Mouse (Mus musculus) spleen, adult 2 months (tissue): ENCODE measurements at regions not wholly inside any gene's neighbourhood (a gene's known extent, or its start where the extent isn't known, plus 50 kb on each side); places are given as distances from the start of the nearest gene placed in this dataset.

Source experiments
- DNase-seq, 2 experiments: peaks; one replicate each; pipeline versions ENCODE4 v3.0.0 to v3.0.0-alpha.2; 2012 to 2021; ENCODE audit warnings: low spot score in 2 of 2, low read depth in 1 of 2
- H3K27ac ChIP-seq: fragments of 200-500 bp; 2 replicates; pipeline ENCODE4 v1.5.1; 2012; ENCODE audit warnings: low read length, inconsistent platforms; ENCODE audit not compliant: insufficient read depth
- H3K27me3 ChIP-seq: fragments of 200-500 bp; 2 replicates; pipeline ENCODE4 v1.6.1; 2012; ENCODE audit warnings: mild to moderate bottlenecking, moderate library complexity, low read length, inconsistent platforms; ENCODE audit not compliant: control insufficient read depth, insufficient read depth
- H3K36me3 ChIP-seq: fragments of 200-500 bp; 2 replicates; pipeline ENCODE4 v1.6.1; 2012; ENCODE audit warnings: mild to moderate bottlenecking, low read length, inconsistent platforms; ENCODE audit not compliant: control insufficient read depth, insufficient read depth
- H3K4me1 ChIP-seq: fragments of 200-500 bp; 2 replicates; pipeline ENCODE4 v1.6.1; 2011; ENCODE audit warnings: inconsistent platforms; ENCODE audit not compliant: control insufficient read depth, insufficient read depth, insufficient read length
- H3K4me3 ChIP-seq: fragments of 200-500 bp; 2 replicates; pipeline ENCODE4 v1.5.1; 2011; ENCODE audit warnings: mild to moderate bottlenecking, inconsistent platforms; ENCODE audit not compliant: insufficient read depth, insufficient read length; ENCODE audit errors: extremely low read depth
- CTCF ChIP-seq: fragments of 200-500 bp; IDR thresholded peaks from 2 replicates; pipeline ENCODE4 v1.5.1; 2011; ENCODE audit warnings: mild to moderate bottlenecking, inconsistent platforms; ENCODE audit not compliant: insufficient read depth, insufficient read length, insufficient replicate concordance; ENCODE audit errors: extremely low read depth
- POLR2A ChIP-seq: fragments of 200-500 bp; IDR thresholded peaks from 2 replicates; pipeline ENCODE4 v1.6.1; 2011; ENCODE audit warnings: low read depth, low read length, inconsistent platforms
- WGBS: fragments of 180-500 bp; shearing (Covaris S2); methylation state at CpG from one replicate; pipeline ENCODE4 v1.1.7; 2018; 5-methylcytosine and 5-hydroxymethylcytosine counted together

GRCm38 (mm10) chr8:77980701-77981100 lies 232.4 kb upstream of the Ttc29 start:
- H3K4me1 ChIP-seq, result no peaks in the 10 kb centered on the region
- TF ChIP-seq POLR2A (no peak), CTCF (no peak)
- no peaks in the 10 kb centered on the region for H3K27me3 ChIP-seq
- no peaks in the 10 kb centered on the region for H3K36me3 ChIP-seq
- DNase-seq, result no peak
- no peak overlapping the region for H3K4me3 ChIP-seq
- H3K27ac ChIP-seq, result no peak overlapping the region
- WGBS, result 88% methylated on average over 3 of the region's 3 CpGs

GRCm38 (mm10) chr8:77982031-77982430 lies 231.1 kb upstream of the Ttc29 start:
- WGBS, result 78% methylated on average over 3 of the region's 3 CpGs
- H3K4me1 ChIP-seq, result no peaks in the 10 kb centered on the region
- no peaks in the 10 kb centered on the region for H3K27me3 ChIP-seq
- H3K36me3 ChIP-seq, result no peaks in the 10 kb centered on the region
- H3K4me3 ChIP-seq, result no peak overlapping the region
- no peak for TF ChIP-seq POLR2A
- TF ChIP-seq CTCF, result no peak
- no peak overlapping the region for H3K27ac ChIP-seq
- DNase-seq, result no peak

GRCm38 (mm10) chr8:77983476-77983875 lies 229.6 kb upstream of the Ttc29 start:
- no peak overlapping the region for H3K27ac ChIP-seq
- TF ChIP-seq CTCF (no peak), POLR2A (no peak)
- no peaks in the 10 kb centered on the region for H3K27me3 ChIP-seq
- no peak for DNase-seq
- H3K36me3 ChIP-seq, result no peaks in the 10 kb centered on the region
- 75% methylated on average over 3 of the region's 3 CpGs for WGBS
- H3K4me1 ChIP-seq, result no peaks in the 10 kb centered on the region
- no peak overlapping the region for H3K4me3 ChIP-seq

- Histone ChIP-seq H3K4me1 (no peaks in the 10 kb centered on the region), H3K27ac (no peak overlapping the region), H3K36me3 (no peaks in the 10 kb centered on the region), H3K4me3 (no peak overlapping the region), H3K27me3 (no peaks in the 10 kb centered on the region)
- no peak for DNase-seq
- TF ChIP-seq POLR2A (no peak), CTCF (no peak)
These were observed 225.9 kb upstream of the Ttc29 start for GRCm38 (mm10) chr8:77987237-77987636.

- DNase-seq, result no peak
- WGBS, result 80% methylated on average over 8 of the region's 8 CpGs
- Histone ChIP-seq H3K4me3 (no peak overlapping the region), H3K27ac (no peak overlapping the region), H3K36me3 (no peaks in the 10 kb centered on the region), H3K27me3 (no peaks in the 10 kb centered on the region), H3K4me1 (no peaks in the 10 kb centered on the region)
- TF ChIP-seq POLR2A (no peak), CTCF (no peak)
These were observed 224.6 kb upstream of the Ttc29 start for GRCm38 (mm10) chr8:77988291-77989056.

- Histone ChIP-seq H3K27me3 (no peaks in the 10 kb centered on the region), H3K36me3 (no peaks in the 10 kb centered on the region), H3K4me3 (no peak overlapping the region), H3K4me1 (no peaks in the 10 kb centered on the region), H3K27ac (no peak overlapping the region)
- TF ChIP-seq CTCF, result no peak
- no peak for TF ChIP-seq POLR2A
- 70% methylated on average over 4 of the region's 4 CpGs for WGBS
- DNase-seq, result no peak
These were observed 222.0 kb upstream of the Ttc29 start for GRCm38 (mm10) chr8:77991050-77991449.

- no peaks in the 10 kb centered on the region for H3K4me1 ChIP-seq
- H3K4me3 ChIP-seq, result no peak overlapping the region
- no peaks in the 10 kb centered on the region; the same call in 1 of the 2 replicates for H3K27me3 ChIP-seq
- no peak for TF ChIP-seq POLR2A
- no peak for TF ChIP-seq CTCF
- WGBS, result 81% methylated on average over 3 of the region's 3 CpGs
- no peak overlapping the region for H3K27ac ChIP-seq
- DNase-seq, result no peak
- H3K36me3 ChIP-seq, result no peaks in the 10 kb centered on the region
These were observed 212.8 kb upstream of the Ttc29 start for GRCm38 (mm10) chr8:78000303-78000702.
